Mouse (Mus musculus) spleen, embryonic (tissue): Measurements from ENCODE around the gene Abhd15.

ENCODE experiments used
- CTCF ChIA-PET: fragments of 350-600 bp; sonication (Branson Sonifier 250); formaldehyde crosslinking; loops from one replicate; lab custom pipeline; 2022; lab: Charles Lee

Abhd15 gene

GRCm38 (mm10) chr11:77585201-77585600 is 70.3 kb downstream of the Abhd15 start:
- CTCF ChIA-PET = no interaction called here
